Mouse (Mus musculus): ENCODE measurements at regions not wholly inside any gene's neighbourhood (a gene's known extent, or its start where the extent isn't known, plus 50 kb on each side); places are given as distances from the start of the nearest gene placed in this dataset.

DNA sequence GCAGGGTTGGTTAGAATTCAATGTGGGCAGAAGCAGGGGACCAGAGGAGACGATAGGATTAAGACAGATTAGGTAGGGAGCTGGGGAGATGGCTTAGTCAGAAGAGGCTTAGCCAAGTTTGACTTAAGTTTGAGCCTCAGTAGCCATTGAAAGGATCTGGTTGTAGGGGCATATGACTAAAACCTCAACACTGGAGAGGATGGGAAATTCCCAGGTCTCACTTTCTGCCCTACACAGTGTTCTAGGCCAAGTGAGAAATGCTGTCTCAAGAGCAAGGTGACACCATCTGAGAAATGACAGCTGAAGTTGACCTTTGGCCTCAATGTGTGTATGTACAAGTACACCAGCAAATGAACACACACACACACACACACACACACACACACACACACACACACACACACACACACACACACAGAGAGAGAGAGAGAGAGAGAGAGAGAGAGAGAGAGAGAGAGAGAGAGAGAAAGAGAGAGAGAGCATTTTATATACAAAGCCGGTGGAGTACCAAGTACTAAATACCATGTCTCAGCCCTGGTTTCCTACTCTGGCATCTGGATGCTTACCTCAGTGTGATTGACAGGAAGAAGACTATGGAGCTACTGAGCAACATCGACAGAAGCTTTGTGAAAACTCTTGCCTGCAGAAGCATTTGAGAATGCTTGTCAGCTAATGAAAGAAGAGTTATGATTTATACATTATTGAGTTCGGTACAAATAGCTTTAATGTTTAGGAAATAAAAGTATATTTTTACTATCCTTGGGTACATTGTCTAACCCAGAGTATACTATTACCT, 85.3 kb upstream of the 4933412E24Rik start:
- no peak for DNase-seq

DNA sequence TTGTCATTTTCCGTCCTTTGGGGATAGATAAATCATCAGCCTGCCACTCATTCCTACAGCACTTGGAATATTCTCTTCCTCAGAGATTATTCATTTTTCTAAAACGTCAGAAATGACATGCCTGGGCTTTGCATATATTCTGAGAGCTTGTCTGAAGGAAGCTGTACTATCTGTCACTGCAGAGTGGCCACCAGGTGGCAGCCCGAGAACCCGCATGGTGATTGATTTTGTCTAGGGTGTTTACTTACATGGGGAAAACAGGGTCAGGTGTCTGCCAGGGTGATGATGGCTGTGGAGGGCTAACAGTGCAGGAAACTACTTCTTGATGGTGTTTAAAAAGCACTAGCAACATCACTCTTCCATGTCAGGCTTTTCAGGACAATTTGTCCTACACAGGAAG, 80.7 kb upstream of the 4933412E24Rik start:
- peak; percentile 63 for DNase-seq

DNA sequence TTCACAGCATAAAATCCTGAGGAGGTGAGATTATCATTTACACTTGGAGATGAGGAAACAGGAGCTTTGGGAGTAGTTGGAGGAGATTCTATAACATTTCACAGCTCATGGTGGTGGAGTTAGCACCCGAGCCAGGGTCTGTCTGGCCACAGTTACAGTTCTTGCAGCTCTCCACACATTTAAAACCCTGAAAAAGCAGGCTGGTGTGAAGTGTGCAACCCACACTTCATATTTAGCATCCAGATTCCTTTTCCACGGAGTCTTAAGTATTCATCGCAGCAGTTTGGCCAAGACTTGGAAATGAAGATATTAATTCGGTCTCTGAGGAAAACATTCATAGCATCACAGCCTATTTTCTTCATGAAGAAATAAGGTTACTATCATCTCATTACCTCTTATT, 79.7 kb upstream of the 4933412E24Rik start:
- DNase-seq, result no peak

- DNase-seq, result no peak
Measured at GRCm38 (mm10) chr15:60089921-60090320, 73.5 kb upstream of the 4933412E24Rik start.

GRCm38 (mm10) chr15:60088964-60089899, 72.8 kb upstream of the 4933412E24Rik start:
- no peak for DNase-seq
